Mouse (Mus musculus) kidney, postnatal 10 days (tissue): ENCODE measurements at regions not wholly inside any gene's neighbourhood (a gene's known extent, or its start where the extent isn't known, plus 50 kb on each side); places are given as distances from the start of the nearest gene placed in this dataset.

Source experiments
- DNase-seq: peaks from one replicate; pipeline ENCODE4 v3.0.0; 2021; ENCODE audit warnings: mixed read lengths

- DNase-seq = no peak
Measured at GRCm38 (mm10) chr11:64369516-64369915, 65.6 kb upstream of the Hs3st3a1 start.

- no peak for DNase-seq
Measured at GRCm38 (mm10) chr11:64335456-64335855, 99.7 kb upstream of the Hs3st3a1 start.

- DNase-seq = no peak
Measured at GRCm38 (mm10) chr11:64332406-64332805, 102.7 kb upstream of the Hs3st3a1 start.

GRCm38 (mm10) chr11:64331811-64332210, 103.3 kb upstream of the Hs3st3a1 start:
- DNase-seq = no peak

- DNase-seq = no peak
Measured at GRCm38 (mm10) chr11:64329129-64329528, 106.0 kb upstream of the Hs3st3a1 start.

GRCm38 (mm10) chr11:64327771-64328170, 107.4 kb upstream of the Hs3st3a1 start:
- DNase-seq = no peak

- no peak for DNase-seq
Measured at GRCm38 (mm10) chr11:64326646-64327045, 108.5 kb upstream of the Hs3st3a1 start.

GRCm38 (mm10) chr11:64321900-64322425, 113.2 kb upstream of the Hs3st3a1 start:
- DNase-seq = no peak

- no peak for DNase-seq
Measured at GRCm38 (mm10) chr11:64317458-64317857, 117.7 kb upstream of the Hs3st3a1 start.

- peak; percentile 6 for DNase-seq
Measured at GRCm38 (mm10) chr11:64314997-64315396, 120.1 kb upstream of the Hs3st3a1 start.

- no peak for DNase-seq
Measured at GRCm38 (mm10) chr11:64313241-64313640, 121.9 kb upstream of the Hs3st3a1 start.

GRCm38 (mm10) chr11:64309881-64310280, 125.3 kb upstream of the Hs3st3a1 start:
- DNase-seq = no peak

GRCm38 (mm10) chr11:64297825-64298224, 137.3 kb upstream of the Hs3st3a1 start:
- DNase-seq = no peak

GRCm38 (mm10) chr11:64288236-64288635, 146.9 kb upstream of the Hs3st3a1 start:
- DNase-seq = no peak

GRCm38 (mm10) chr11:64287499-64287898, 147.6 kb upstream of the Hs3st3a1 start:
- no peak for DNase-seq

- DNase-seq = no peak
Measured at GRCm38 (mm10) chr11:64281781-64282180, 153.4 kb upstream of the Hs3st3a1 start.

GRCm38 (mm10) chr11:64278259-64279003, 156.7 kb upstream of the Hs3st3a1 start:
- DNase-seq = no peak

GRCm38 (mm10) chr11:64273726-64274125, 161.4 kb upstream of the Hs3st3a1 start:
- DNase-seq = no peak

GRCm38 (mm10) chr11:64273214-64273613, 161.9 kb upstream of the Hs3st3a1 start:
- DNase-seq = no peak

GRCm38 (mm10) chr11:64268121-64268520, 167.0 kb upstream of the Hs3st3a1 start:
- no peak for DNase-seq

GRCm38 (mm10) chr11:64267547-64267946, 167.6 kb upstream of the Hs3st3a1 start:
- DNase-seq = no peak

GRCm38 (mm10) chr11:64253517-64254385, 174.5 kb upstream of the Cox10 start:
- no peak for DNase-seq

GRCm38 (mm10) chr11:64236873-64237272, 157.6 kb upstream of the Cox10 start:
- DNase-seq = no peak

GRCm38 (mm10) chr11:64230071-64230470, 150.8 kb upstream of the Cox10 start:
- DNase-seq = no peak
